Comparison of ENCODE assay signal across 19 mouse cellular contexts in the genomic region with DNA sequence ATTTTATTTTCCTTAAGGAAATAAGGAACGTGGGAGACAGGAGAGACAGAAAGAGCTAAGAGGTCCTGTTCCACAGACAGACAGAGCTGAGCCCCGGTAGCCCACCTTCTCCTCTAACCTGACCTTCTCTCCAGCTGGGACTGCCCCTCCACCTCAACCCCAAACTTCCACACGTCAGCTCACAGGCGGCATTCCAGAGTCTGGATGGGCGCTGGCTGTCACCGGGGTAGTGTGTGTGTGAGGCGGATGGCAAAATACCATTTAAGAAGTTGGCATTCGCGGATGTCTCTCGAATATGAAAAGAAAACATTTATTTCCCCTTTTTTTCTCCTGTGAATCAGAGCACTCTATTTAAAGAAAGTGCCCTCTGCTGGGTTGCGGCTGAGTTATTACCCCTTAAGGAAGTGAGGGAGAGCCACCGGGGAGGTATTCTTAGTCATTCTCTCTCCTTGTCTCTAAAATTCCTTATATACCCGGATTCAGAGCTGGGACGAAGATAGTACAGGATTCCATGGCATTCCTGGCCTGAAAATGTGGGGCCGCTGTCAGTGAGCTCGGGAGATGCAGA.
DNase-seq lines count a peak whose midpoint lies in the region; ATAC-seq and TF ChIP-seq lines count a peak whose summit lies in the region.
"Had no signal": no experiment of that assay in that cellular context is flagged by ENCODE, and none has a peak within 500 bp of the region (broad histone marks: within the 10 kb centered on the region; RNA-seq: fewer than 3 reads in every experiment).

No protein-coding gene starts in this region.

- TF ChIP-seq POLR2A in thymus, adult 2 months (IDR thresholded peaks at IDR 0.05; ENCODE audit: control insufficient read depth, extremely low read depth, insufficient read depth, low read length, poor library complexity) = no peak

- H3K27ac ChIP-seq in heart, embryonic 13.5 days (replicated peaks) = peak overlapping the region; percentile 78
- H3K27ac ChIP-seq in thymus, adult 2 months (ENCODE audit: control insufficient read depth, insufficient read depth, low read length) = no peak overlapping the region
- H3K27ac ChIP-seq: embryonic facial prominence, embryonic 12.5 days; left cerebral cortex, adult 2 months had no signal

- DNase-seq in heart, adult 8-10 months (ENCODE audit: low spot score) = no peak
- DNase-seq in right cerebral cortex, adult 18-20 months = peak; percentile 15
- no peak for DNase-seq in right cerebral cortex, postnatal 14 days
- no peak for DNase-seq in spleen, postnatal 10 days (ENCODE audit: low spot score in 2 of 2)
- DNase-seq in thymus, adult 2 months = no peak
- DNase-seq: adrenal gland, adult 2 months; cerebellum, adult 9-10 months; kidney, adult 11 months; kidney, postnatal 14 days; layer of hippocampus, adult 9-11 months; left cerebral cortex, postnatal 4 days; liver; thymus, postnatal 14 days had no signal

- ATAC-seq in heart, embryonic 13.5 days (ENCODE audit: extremely low read depth, insufficient number of reproducible peaks, low FRiP score, low TSS enrichment) = no peak; the same call in 1 of the 2 replicates
- peak; percentile 53 for ATAC-seq in granulocyte monocyte progenitor cell, adult 5-6 weeks (replicated peaks; ENCODE audit: poor library complexity, severe bottlenecking)
- ATAC-seq: forebrain, embryonic 16.5 days; midbrain, embryonic 16.5 days had no signal

- H3K36me3 ChIP-seq in heart, embryonic 13.5 days = no peaks in the 10 kb centered on the region
- no peaks in the 10 kb centered on the region for H3K36me3 ChIP-seq in thymus, adult 2 months (ENCODE audit: control insufficient read depth, insufficient read depth, low read length)
- H3K36me3 ChIP-seq: embryonic facial prominence, embryonic 12.5 days had no signal

- no peak overlapping the region for H3K4me3 ChIP-seq in heart, embryonic 13.5 days
- no peak overlapping the region for H3K4me3 ChIP-seq in thymus, adult 2 months (ENCODE audit: control insufficient read depth, insufficient read depth, low read length)
- H3K4me3 ChIP-seq: embryonic facial prominence, embryonic 12.5 days; left cerebral cortex, adult 2 months had no signal

- no peak for TF ChIP-seq CTCF in thymus, adult 2 months (IDR thresholded peaks at IDR 0.05; ENCODE audit: borderline replicate concordance, control insufficient read depth, extremely low read depth, insufficient read depth, low read length, poor library complexity)

- H3K27me3 ChIP-seq in heart, embryonic 13.5 days (replicated peaks) = peaks cover 21% of the 10 kb centered on the region
- no peaks in the 10 kb centered on the region for H3K27me3 ChIP-seq in thymus, adult 2 months (ENCODE audit: control insufficient read depth, insufficient read depth, low read length)

- H3K4me1 ChIP-seq in heart, embryonic 13.5 days = peaks cover 85% of the 10 kb centered on the region
- H3K4me1 ChIP-seq in thymus, adult 2 months (replicated peaks; ENCODE audit: control insufficient read depth, insufficient read depth, low read length) = no peaks in the 10 kb centered on the region

- peak overlapping the region; percentile 5; the same call in 1 of the 2 replicates for H3K4me2 ChIP-seq in heart, embryonic 13.5 days
- H3K4me2 ChIP-seq: embryonic facial prominence, embryonic 12.5 days had no signal

- 39% methylated on average over 16 of the region's 16 CpGs for WGBS in heart, embryonic 13.5 days
- WGBS in thymus, adult 2 months = 11% methylated on average over 16 of the region's 16 CpGs

- H3K9ac ChIP-seq in heart, embryonic 13.5 days = peak overlapping the region; percentile 71
- H3K9ac ChIP-seq: embryonic facial prominence, embryonic 12.5 days had no signal

- H3K9me3 ChIP-seq in heart, embryonic 13.5 days = no peaks in the 10 kb centered on the region
- H3K9me3 ChIP-seq: embryonic facial prominence, embryonic 12.5 days had no signal
